Mouse (Mus musculus) retina, postnatal 1 day (tissue): ENCODE data around the gene Lrrc56.
"Not testable (repeated sequence)": the region's sequence is repeated elsewhere in the genome, so short reads cannot be mapped to it uniquely, and the experiment has no call there.

Experiments used
- DNase-seq: peaks from one replicate; pipeline ENCODE4 v3.0.0-alpha.2; 2012

Gene Lrrc56

GRCm38 (mm10) chr7:141218557-141219133, 24.7 kb downstream of the Lrrc56 start:
- DNase-seq, result no peak

- no peak for DNase-seq
These were observed 25.7 kb downstream of the Lrrc56 start for GRCm38 (mm10) chr7:141219558-141220099.

GRCm38 (mm10) chr7:141220377-141220776, 26.4 kb downstream of the Lrrc56 start:
- no peak for DNase-seq

GRCm38 (mm10) chr7:141221249-141222125, 27.5 kb downstream of the Lrrc56 start:
- DNase-seq, result peak; percentile 100

GRCm38 (mm10) chr7:141222126-141222467, 28.1 kb downstream of the Lrrc56 start:
- DNase-seq, result no peak

- no peak for DNase-seq
These were observed 28.8 kb downstream of the Lrrc56 start for GRCm38 (mm10) chr7:141222696-141223215.

GRCm38 (mm10) chr7:141226535-141226934, 32.6 kb downstream of the Lrrc56 start:
- no peak for DNase-seq

- no peak for DNase-seq
These were observed 33.8 kb downstream of the Lrrc56 start for GRCm38 (mm10) chr7:141227796-141228195.

- peak; percentile 95 for DNase-seq
These were observed 34.5 kb downstream of the Lrrc56 start, which contains the start of gene Phrf1 for GRCm38 (mm10) chr7:141228279-141229067. TSS of gene Phrf1 (plus strand) at chr7:141228784.

- DNase-seq, result no peak
These were observed 35.7 kb downstream of the Lrrc56 start for GRCm38 (mm10) chr7:141229702-141230101.

GRCm38 (mm10) chr7:141230570-141230969, 36.6 kb downstream of the Lrrc56 start:
- DNase-seq, result no peak

GRCm38 (mm10) chr7:141231111-141231510, 37.2 kb downstream of the Lrrc56 start:
- no peak for DNase-seq

- no peak for DNase-seq
These were observed 37.6 kb downstream of the Lrrc56 start for GRCm38 (mm10) chr7:141231551-141231950.

GRCm38 (mm10) chr7:141250486-141250885, 56.5 kb downstream of the Lrrc56 start:
- not testable (repeated sequence) for DNase-seq

GRCm38 (mm10) chr7:141256159-141256558, 62.2 kb downstream of the Lrrc56 start:
- DNase-seq, result no peak
